Mouse (Mus musculus) WW6 (cell line): ENCODE measurements around the gene Wdfy2.

Experiments
- DNase-seq: peaks from one replicate; pipeline ENCODE4 v3.0.0-alpha.2; 2013; ENCODE audit warnings: low read depth, low spot score

The Wdfy2 gene

GRCm38 (mm10) chr14:62924800-62925199 lies 87.3 kb downstream of the Wdfy2 start:
- DNase-seq = no peak

GRCm38 (mm10) chr14:62928101-62928541 lies 90.6 kb downstream of the Wdfy2 start:
- no peak for DNase-seq

GRCm38 (mm10) chr14:62935361-62935760 lies 97.9 kb downstream of the Wdfy2 start:
- DNase-seq = no peak

GRCm38 (mm10) chr14:62936631-62937380 lies 99.3 kb downstream of the Wdfy2 start:
- DNase-seq = no peak

GRCm38 (mm10) chr14:62937675-62938074 lies 100.2 kb downstream of the Wdfy2 start:
- DNase-seq = no peak

DNA sequence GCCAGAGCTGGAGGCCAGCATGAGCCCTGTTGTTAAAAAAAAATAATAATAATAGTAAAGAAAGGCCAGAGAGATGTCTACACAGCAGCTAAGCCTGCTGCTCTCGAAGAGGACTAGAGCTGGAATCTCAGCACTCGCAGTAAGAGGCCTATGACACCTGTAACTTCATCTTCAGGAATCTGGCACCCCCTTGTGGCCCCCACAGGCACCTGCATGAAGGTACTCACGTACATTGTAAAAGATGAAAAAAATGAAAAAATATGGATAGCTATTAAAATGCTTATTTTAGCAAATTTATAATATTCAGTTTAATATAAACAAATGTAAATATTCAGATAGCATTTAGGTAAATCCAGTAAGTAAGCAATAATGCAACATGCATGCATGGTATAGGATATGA lies 102.0 kb downstream of the Wdfy2 start:
- DNase-seq = no peak

DNA sequence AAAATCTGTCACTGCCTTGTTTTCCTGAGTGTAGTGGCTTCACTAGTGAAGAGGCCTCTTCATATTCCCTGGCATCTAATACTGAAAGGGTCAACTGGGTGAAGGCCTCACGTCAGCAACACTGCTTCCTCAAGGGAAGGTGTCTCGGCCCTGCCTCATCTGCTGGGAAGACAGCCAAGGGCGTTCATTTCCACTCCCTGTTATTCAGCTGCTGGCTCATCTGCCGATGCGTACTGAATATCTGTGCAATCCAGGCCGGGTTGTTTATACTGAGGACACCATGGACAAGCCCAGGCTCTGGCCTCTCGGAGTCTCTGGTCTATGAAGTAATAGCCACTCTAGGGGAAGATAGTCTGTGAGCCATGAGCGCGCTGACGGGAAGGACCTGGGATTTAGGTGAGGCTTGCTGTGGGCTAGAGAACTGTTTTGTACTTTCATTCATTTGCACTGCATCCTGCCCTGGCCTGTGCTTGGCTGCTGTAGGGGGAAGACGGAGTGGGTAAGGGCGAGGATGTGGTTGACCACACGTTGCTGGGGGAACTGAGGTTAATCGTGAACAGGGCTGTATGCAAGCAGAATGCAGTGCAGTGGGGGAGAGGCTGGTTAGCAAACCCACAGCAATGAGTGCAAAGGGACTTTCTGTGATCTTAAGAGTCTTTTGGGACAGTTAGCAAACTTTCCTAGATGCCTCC lies 103.1 kb downstream of the Wdfy2 start:
- no peak for DNase-seq

DNA sequence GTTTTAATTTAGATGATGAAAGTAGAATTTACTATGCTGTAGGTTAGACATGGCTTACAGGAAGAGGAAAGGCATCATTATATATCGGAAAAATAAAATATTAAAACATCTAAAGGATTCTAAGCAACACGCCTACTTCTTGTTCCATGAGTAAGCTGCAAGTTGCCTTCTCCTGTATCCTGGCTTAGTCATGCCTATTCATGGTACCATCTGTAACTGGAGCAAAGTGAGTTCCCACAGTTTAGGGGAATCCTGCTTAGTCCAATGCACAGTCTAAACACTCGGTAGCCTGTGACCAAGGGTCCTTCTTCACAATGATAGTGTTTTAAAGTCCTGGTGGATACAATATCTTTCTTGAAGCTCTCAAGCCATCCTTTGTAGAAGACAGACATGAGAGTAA lies 109.3 kb downstream of the Wdfy2 start:
- DNase-seq = no peak

- no peak for DNase-seq
Observed at GRCm38 (mm10) chr14:62956091-62956490, 118.6 kb downstream of the Wdfy2 start.

GRCm38 (mm10) chr14:62963632-62964031 lies 126.2 kb downstream of the Wdfy2 start:
- no peak for DNase-seq

GRCm38 (mm10) chr14:62965342-62965741 lies 127.9 kb downstream of the Wdfy2 start:
- DNase-seq = no peak

GRCm38 (mm10) chr14:62965811-62966520 lies 128.5 kb downstream of the Wdfy2 start:
- DNase-seq = no peak

- no peak for DNase-seq
Observed at GRCm38 (mm10) chr14:62975046-62975445, 137.6 kb downstream of the Wdfy2 start.

- no peak for DNase-seq
Observed at GRCm38 (mm10) chr14:62979815-62980214, 142.3 kb downstream of the Wdfy2 start.

GRCm38 (mm10) chr14:62984410-62984809 lies 146.9 kb downstream of the Wdfy2 start, which contains the start of gene Defb48:
Defb48 (minus strand) TSS chr14:62984510.
- DNase-seq = no peak

DNA sequence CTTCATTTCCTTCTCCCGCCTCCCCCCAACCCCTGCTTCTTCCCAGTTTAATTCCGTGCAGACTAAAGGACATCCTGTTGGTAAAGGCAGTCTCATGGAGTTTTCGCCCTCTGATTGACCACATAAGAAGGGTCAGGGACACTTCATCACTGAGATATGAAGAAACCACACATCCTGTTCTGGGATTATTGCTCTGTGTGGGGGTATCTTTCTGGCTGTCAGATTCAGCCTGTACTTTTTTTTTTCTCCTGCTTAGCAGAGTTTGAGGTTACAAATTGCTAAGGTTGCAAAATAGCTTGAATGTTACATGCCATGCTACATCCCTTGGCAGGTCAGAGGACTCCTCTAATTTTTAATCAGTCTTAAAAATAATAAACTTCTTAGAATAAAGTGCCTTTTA lies 153.8 kb downstream of the Wdfy2 start:
- no peak for DNase-seq

DNA sequence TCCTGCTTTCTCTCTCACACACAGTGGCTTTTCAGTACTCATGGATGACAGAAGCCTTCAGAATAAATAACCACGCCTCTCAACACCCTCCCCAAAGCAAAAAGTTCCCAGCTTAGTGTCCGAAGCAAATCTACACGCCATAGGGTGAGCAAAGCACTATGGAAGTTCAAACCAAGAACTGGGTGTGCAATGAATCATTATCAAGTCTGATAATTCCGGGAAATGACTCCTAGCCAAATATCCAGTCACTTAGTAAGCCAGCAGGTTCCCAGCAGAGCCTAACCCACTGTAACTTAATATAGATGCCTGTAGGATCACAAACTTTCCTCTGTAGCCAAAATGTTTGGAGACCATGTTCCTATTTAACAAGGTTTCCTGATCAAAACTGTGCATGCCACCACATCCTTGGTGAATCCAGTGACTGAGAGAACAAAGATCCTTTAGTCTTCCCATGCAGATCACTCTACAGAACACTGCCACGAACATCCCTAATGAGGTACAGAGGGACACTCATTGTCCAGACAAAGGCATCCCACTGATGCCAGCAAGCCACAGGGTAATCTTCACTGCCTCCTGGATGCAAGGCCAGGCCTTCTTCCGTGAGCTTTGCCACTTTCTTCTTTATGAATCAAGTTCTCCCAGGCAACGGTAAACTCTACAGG lies 154.5 kb downstream of the Wdfy2 start:
- no peak for DNase-seq

GRCm38 (mm10) chr14:62997777-62998176 lies 160.3 kb downstream of the Wdfy2 start, which contains the start of gene Defb47:
Defb47 (plus strand) TSS chr14:62998077.
- no peak for DNase-seq

- DNase-seq = no peak
Observed at GRCm38 (mm10) chr14:62998977-62999376, 161.5 kb downstream of the Wdfy2 start.

GRCm38 (mm10) chr14:63002588-63002987 lies 165.1 kb downstream of the Wdfy2 start:
- no peak for DNase-seq
